Mouse (Mus musculus): ENCODE data around the gene Kpnb1. TPM values are rescaled to one million over a fixed set of nuclear protein-coding genes. Genes with fewer than 3 reads are reported as not detected.

Kpnb1 gene
- polyA plus RNA-seq, 1 experiment from 2014 or later, result 44.3 TPM

DNA sequence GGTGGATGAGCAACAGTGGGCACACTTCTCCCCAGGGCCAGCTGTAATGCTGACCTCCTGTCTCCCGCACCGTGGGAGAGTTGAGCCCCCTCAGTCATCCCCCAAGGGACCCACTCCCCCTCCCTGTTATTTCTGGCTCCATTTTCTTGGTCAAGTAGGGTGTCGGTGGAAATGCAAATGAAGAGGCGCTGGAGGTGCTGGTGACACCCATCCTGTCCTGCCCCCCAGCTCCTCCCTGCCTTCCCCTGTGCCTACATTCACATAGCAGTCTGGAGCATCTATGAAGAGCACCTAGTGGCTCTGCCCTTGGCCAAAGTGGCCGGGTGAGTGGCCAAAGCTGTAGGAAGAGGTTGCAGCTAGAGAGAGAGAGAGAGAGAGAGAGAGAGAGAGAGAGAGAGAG lies 54.4 kb downstream of the Kpnb1 start:
- Histone ChIP-seq H3K4me1 (no peaks in the 10 kb centered on the region; the same call in 1 of the 2 replicates), H3K27ac (no peak overlapping the region), H3K4me3 (no peak overlapping the region), H3K27me3 (peaks cover 16% of the 10 kb centered on the region; the same call in 1 of the 2 replicates), H3K4me2 (no peak overlapping the region), H3K36me3 (peaks cover 27% of the 10 kb centered on the region), H3K9me3 (no peaks in the 10 kb centered on the region), H3K9ac (no peak overlapping the region)
- ATAC-seq (ENCODE audit: insufficient number of reproducible peaks, low FRiP score, low TSS enrichment, low read depth), result no peak
- 54% methylated on average over 5 of the region's 5 CpGs for WGBS

DNA sequence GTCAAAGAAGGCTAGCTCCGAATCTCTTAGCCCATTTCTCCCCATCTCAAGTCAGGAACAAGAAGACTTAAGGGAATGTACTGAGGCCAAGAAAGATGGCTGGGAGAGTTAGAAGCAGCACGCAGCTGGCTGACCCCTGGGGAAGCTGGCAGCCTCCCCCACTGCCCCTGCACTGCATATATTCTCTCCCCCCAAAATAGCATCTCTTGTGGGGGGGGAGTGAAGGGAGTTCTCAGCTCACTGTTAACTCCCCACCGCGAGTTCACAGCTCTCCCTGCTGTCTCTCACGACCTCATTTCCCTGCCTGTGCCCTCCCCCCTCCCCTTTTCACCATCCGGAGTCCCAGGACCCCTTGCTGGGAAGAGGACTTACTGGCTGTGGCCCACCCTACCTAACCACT lies 55.5 kb downstream of the Kpnb1 start:
- Histone ChIP-seq H3K4me1 (no peaks in the 10 kb centered on the region), H3K4me2 (no peak overlapping the region), H3K36me3 (peaks cover 16% of the 10 kb centered on the region), H3K9ac (no peak overlapping the region), H3K27ac (no peak overlapping the region), H3K27me3 (0 out of 2 replicates have a peak, but pooled peaks cover 6% of the 10 kb centered on the region), H3K4me3 (no peak overlapping the region), H3K9me3 (no peaks in the 10 kb centered on the region)
- no peak for ATAC-seq (ENCODE audit: insufficient number of reproducible peaks, low FRiP score, low TSS enrichment, low read depth)
- 22% methylated on average over 6 of the region's 6 CpGs for WGBS

DNA sequence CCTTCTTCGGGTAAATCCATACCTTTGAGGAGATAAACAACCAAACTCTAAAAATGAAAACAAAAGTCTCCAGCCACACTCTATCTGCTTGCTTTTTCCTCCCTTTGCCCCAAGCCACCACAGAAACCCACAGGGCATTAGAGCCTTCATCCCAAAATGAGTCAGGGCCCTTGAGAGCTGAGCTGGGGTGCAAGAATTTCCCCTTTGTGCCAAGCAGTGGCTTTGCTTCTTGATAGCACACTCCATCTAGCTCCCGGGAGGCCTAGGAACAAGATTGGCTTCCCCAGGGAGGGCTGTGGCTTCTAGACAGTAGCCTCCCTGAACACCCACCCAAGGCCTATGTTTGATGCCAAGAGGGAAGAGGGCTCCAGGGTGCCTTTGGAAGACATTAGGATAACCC lies 56.0 kb downstream of the Kpnb1 start:
- H3K4me1 ChIP-seq, result peaks cover 3% of the 10 kb centered on the region
- ATAC-seq (ENCODE audit: insufficient number of reproducible peaks, low FRiP score, low TSS enrichment, low read depth), result no peak
- H3K4me2 ChIP-seq, result no peak overlapping the region
- no peaks in the 10 kb centered on the region for H3K9me3 ChIP-seq
- peaks cover 11% of the 10 kb centered on the region for H3K36me3 ChIP-seq
- 0 out of 2 replicates have a peak, but pooled peaks cover 3% of the 10 kb centered on the region for H3K27me3 ChIP-seq
- H3K27ac ChIP-seq, result no peak overlapping the region
- H3K9ac ChIP-seq, result no peak overlapping the region
- 63% methylated on average over 2 of the region's 2 CpGs for WGBS
- no peak overlapping the region for H3K4me3 ChIP-seq

DNA sequence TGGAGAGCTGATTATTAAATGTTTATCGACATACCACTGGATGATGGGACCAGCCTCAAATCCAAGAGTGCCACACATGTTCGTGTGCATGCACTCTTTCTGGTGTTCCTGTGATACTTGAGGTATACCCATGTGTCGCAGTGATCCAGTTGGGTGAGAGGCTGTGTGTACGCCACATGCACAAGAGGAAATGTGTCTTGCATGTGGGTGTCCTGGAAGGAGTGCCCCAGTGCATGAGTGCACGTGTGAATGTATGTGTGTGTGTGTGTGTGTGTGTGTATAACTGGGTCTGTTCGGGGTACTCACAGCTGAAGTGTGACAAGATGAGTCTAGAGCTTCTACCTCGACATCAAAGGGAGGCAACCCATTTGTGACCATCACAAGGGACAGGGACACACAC lies 57.4 kb downstream of the Kpnb1 start:
- Histone ChIP-seq H3K4me1 (peaks cover 5% of the 10 kb centered on the region), H3K4me3 (no peak overlapping the region), H3K27ac (no peak overlapping the region), H3K36me3 (no peaks in the 10 kb centered on the region), H3K27me3 (0 out of 2 replicates have a peak, but pooled peaks cover 4% of the 10 kb centered on the region), H3K9me3 (no peaks in the 10 kb centered on the region), H3K9ac (no peak overlapping the region), H3K4me2 (no peak overlapping the region)
- ATAC-seq (ENCODE audit: insufficient number of reproducible peaks, low FRiP score, low TSS enrichment, low read depth), result no peak
- 78% methylated on average over 7 of the region's 7 CpGs for WGBS

DNA sequence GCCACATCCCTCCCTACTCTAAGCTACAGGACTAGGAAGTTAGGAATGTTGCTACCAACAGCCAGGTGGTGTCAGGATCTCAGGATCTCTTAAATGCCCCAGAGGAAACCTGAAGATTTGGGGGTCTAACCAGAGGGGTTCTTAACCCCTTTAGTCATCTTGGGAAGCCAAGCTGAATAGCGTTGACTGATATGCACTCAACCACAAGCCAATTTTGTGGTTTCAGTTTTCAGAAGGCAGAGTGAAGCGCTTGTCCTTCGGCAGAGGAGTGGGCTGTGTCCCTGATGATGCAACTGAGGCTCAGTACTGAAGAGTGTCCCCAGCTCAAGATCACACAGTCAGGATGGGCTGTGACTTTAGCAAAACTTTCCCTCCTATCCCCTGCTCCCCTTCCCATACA lies 58.7 kb downstream of the Kpnb1 start:
- WGBS, result 66% methylated on average over 3 of the region's 3 CpGs
- Histone ChIP-seq H3K4me3 (no peak overlapping the region), H3K9me3 (no peaks in the 10 kb centered on the region), H3K4me1 (peaks cover 5% of the 10 kb centered on the region), H3K4me2 (no peak overlapping the region), H3K36me3 (no peaks in the 10 kb centered on the region), H3K27me3 (0 out of 2 replicates have a peak, but pooled peaks cover 4% of the 10 kb centered on the region), H3K27ac (no peak overlapping the region), H3K9ac (no peak overlapping the region)
- no peak for ATAC-seq (ENCODE audit: insufficient number of reproducible peaks, low FRiP score, low TSS enrichment, low read depth)

DNA sequence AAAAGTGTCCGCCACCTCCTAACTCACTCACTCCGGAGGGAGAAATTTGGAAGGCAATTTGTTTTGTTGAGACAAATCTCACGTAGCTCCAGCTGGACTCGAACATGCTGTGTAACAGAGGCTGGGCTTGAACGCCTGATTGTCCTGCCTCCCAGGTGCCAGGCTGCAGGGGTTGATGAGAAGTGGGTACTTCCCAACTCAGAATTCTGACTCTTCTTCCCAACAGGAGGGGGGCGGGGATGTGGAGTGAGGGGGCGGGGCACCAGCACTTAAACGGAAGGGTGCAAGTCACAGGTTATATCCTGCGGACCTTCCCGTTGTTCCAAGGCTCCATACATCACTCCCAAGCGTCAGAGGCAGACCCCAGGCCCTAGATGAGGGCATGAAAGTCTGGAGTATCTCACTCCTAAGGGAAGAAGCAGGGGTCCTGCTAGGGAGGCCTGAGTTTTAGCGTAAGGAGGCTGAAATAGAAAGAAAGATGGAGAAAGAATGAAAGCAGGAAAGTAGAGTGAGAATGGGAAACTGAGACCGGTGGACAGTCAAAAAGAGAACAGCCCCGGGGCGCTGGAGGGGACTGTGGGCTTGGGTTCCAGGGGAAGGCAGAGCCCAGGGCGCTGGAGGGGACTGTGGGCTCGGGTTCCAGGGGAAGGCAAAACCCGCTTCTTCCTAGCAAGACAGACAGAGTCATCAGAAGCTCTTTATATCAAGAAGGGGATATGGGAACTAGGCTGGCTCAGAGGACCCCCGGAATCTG lies 60.0 kb downstream of the Kpnb1 start:
- no peak overlapping the region for H3K27ac ChIP-seq
- peak overlapping the region; percentile 47 for H3K4me3 ChIP-seq
- no peak overlapping the region for H3K9ac ChIP-seq
- H3K27me3 ChIP-seq, result 0 out of 2 replicates have a peak, but pooled peaks cover 4% of the 10 kb centered on the region
- H3K9me3 ChIP-seq, result no peaks in the 10 kb centered on the region
- H3K36me3 ChIP-seq, result no peaks in the 10 kb centered on the region
- H3K4me1 ChIP-seq, result peaks cover 10% of the 10 kb centered on the region
- H3K4me2 ChIP-seq, result peak overlapping the region; percentile 83
- no peak for ATAC-seq (ENCODE audit: insufficient number of reproducible peaks, low FRiP score, low TSS enrichment, low read depth)
- WGBS, result 20% methylated on average over 19 of the region's 19 CpGs

DNA sequence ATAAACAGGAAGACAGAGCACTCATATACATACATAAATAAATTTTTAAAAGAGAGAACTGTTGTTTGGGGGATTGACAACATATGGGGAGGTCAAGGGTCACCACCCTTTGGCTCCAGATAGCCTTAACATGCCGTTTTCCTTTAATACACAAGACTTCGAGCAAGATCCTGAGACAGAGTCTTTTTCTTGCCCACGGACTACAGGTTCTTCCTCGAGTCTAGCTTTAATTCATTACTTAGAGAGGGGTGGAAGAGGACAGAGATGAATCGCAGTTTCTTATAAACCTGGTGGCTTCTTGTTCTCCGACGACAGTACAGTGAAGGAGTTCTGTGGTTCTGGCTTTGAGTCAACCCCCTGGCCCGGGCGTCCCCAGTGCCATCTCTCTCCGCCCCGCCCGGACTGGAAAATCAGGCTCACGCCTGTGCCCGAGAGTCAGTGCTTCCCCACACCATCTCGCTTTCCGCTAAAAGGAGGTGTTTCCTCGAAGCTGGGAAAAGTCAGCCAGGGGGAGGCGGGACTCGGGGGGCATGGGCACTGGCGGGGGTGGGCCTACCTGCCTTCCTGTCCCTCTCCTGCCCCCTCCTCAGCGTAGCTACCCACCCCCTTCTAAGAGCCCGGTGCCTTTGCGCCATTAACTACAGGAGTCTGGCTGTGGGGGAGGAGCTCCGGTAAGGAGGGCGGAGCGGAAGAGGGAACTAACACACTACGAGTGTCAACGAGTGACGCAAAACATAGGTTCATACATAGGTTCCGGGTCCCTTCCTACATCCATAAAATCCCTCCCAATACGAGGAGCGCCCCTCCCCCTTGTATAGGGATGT lies 60.8 kb downstream of the Kpnb1 start:
- peak overlapping the region; percentile 33; the same call in 1 of the 2 replicates for H3K9ac ChIP-seq
- ATAC-seq (ENCODE audit: insufficient number of reproducible peaks, low FRiP score, low TSS enrichment, low read depth), result peak; percentile 50
- WGBS, result 2% methylated on average over 31 of the region's 32 CpGs
- H3K4me1 ChIP-seq, result peaks cover 10% of the 10 kb centered on the region
- peak overlapping the region; percentile 83 for H3K4me2 ChIP-seq
- H3K36me3 ChIP-seq, result no peaks in the 10 kb centered on the region
- no peaks in the 10 kb centered on the region for H3K9me3 ChIP-seq
- no peak overlapping the region; the same call in 1 of the 2 replicates for H3K27ac ChIP-seq
- peak overlapping the region; percentile 47 for H3K4me3 ChIP-seq
- 0 out of 2 replicates have a peak, but pooled peaks cover 4% of the 10 kb centered on the region for H3K27me3 ChIP-seq

DNA sequence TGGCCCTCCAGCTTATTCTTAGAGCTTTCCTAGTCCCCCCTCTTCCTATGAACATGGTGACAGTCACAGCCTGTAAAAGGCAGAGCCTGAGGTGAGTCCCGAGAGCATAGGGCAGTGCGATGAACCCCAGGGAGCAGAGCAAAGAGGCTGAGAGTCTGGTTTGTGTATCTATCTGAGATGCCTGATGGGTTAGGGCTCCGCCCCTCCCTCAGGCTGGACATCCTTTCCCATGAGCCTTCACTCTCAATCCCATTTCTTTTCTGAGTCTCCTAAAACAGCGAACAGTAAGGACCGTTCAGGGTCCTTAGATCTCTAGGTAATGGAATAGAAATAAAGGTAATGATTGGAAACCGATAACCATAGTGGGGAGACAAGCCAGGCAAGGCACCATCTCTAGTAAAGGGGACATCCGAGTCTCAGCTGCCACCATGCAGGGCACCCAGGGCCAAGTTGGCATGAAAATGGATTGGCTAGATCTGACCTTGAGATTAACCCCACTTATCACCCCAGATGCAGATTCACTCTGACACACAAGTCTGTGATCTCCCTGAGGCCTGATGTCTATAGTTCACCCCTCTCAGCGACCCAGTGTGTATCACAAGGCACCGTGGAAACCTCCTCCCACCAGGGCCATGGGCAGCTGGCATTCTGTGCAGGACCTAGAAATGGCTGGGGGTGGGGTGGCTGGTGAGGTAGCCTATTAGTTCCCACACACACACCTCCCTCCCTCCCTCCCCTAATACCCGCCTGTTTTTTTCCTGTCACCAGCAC lies 63.2 kb downstream of the Kpnb1 start:
- WGBS, result 54% methylated on average over 10 of the region's 10 CpGs
- Histone ChIP-seq H3K4me2 (no peak overlapping the region), H3K4me1 (peaks cover 10% of the 10 kb centered on the region), H3K9me3 (no peaks in the 10 kb centered on the region), H3K4me3 (no peak overlapping the region), H3K27ac (no peak overlapping the region), H3K36me3 (no peaks in the 10 kb centered on the region), H3K9ac (no peak overlapping the region), H3K27me3 (0 out of 2 replicates have a peak, but pooled peaks cover 4% of the 10 kb centered on the region)
- ATAC-seq (ENCODE audit: insufficient number of reproducible peaks, low FRiP score, low TSS enrichment, low read depth), result no peak

DNA sequence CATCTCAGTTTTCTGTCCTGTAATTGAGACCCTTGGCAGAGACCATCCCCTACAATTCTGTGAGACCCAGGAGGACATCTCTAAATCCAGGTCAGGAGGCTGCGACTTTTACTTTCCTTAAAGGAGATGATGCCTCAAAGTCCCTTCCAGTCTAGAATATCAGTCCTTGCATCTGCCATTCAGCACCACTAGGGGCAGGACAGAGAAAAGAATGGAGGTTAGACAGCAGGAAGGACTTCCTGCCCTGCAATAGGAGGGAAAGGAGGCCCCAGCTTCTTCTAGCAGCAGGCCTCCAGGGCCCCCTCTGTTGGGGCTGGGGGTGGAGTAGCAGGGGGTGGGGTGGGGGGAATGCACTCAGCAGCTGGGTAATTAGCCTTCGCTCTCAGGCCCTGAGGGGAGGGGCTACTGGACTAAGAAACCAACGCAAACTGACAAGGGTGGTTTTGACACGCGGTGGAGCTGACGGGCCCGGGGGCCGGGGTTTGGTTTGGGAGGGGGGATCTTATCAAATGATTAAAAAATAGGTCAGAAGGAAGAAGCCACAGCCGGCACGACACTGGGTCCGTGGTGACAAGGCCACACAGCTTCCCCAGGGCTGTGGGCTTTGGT lies 64.3 kb downstream of the Kpnb1 start:
- peaks cover 10% of the 10 kb centered on the region for H3K4me1 ChIP-seq
- H3K27ac ChIP-seq, result no peak overlapping the region
- no peaks in the 10 kb centered on the region for H3K9me3 ChIP-seq
- no peak for ATAC-seq (ENCODE audit: insufficient number of reproducible peaks, low FRiP score, low TSS enrichment, low read depth)
- H3K4me2 ChIP-seq, result no peak overlapping the region
- no peak overlapping the region for H3K9ac ChIP-seq
- peaks cover 12% of the 10 kb centered on the region for H3K27me3 ChIP-seq
- H3K36me3 ChIP-seq, result no peaks in the 10 kb centered on the region
- H3K4me3 ChIP-seq, result no peak overlapping the region
- 18% methylated on average over 11 of the region's 11 CpGs for WGBS

DNA sequence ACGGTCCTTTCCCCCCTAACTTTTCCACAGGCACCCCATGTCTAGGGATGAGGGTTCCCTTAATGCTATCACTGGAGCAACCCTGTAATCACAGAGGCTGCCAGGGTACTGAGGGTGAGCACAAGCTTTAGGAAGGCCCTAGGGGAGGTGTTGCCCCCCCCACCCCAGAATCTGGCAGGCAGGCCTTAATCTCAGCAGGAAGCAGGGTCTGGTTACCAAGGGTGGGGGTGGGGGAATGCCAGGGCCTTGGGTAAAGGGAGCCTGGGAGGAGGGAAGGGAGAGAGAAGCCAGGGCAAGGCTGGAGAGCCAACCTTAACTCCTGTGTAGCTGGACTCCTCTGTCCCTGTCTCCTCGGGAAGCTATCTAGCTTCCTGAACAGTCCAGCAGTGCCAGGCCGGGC lies 67.0 kb downstream of the Kpnb1 start:
- H3K27me3 ChIP-seq, result peaks cover 36% of the 10 kb centered on the region
- no peaks in the 10 kb centered on the region for H3K36me3 ChIP-seq
- no peak overlapping the region for H3K4me2 ChIP-seq
- no peak overlapping the region for H3K9ac ChIP-seq
- H3K9me3 ChIP-seq, result no peaks in the 10 kb centered on the region
- no peak overlapping the region for H3K4me3 ChIP-seq
- no peak for ATAC-seq (ENCODE audit: insufficient number of reproducible peaks, low FRiP score, low TSS enrichment, low read depth)
- H3K4me1 ChIP-seq, result peaks cover 6% of the 10 kb centered on the region
- H3K27ac ChIP-seq, result no peak overlapping the region
- WGBS, result 54% methylated on average over 3 of the region's 3 CpGs

DNA sequence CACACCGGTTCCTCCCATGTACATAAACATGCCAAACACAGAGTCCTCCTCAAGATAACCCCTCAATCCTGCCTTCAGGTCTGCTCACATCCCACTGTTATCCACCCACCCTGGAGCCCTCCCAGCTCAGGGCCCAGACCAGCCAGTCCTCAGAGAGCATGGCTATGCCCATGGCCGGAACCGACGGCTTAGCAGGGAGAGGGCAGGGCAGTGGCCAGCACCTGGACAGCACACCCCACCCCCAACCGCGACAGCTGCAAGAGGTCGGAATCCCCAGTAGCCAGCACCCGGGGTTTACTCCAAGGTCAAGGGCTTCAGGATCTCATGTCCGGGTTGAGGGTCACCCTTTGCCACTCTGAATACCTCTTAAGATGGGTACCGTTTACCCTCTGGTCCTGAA lies 67.5 kb downstream of the Kpnb1 start:
- Histone ChIP-seq H3K36me3 (no peaks in the 10 kb centered on the region), H3K4me2 (no peak overlapping the region), H3K27me3 (peaks cover 40% of the 10 kb centered on the region), H3K9ac (no peak overlapping the region), H3K4me1 (peaks cover 10% of the 10 kb centered on the region), H3K27ac (no peak overlapping the region), H3K4me3 (no peak overlapping the region), H3K9me3 (no peaks in the 10 kb centered on the region)
- WGBS, result 52% methylated on average over 10 of the region's 10 CpGs
- ATAC-seq (ENCODE audit: insufficient number of reproducible peaks, low FRiP score, low TSS enrichment, low read depth), result no peak
